Comparison of ENCODE assay signal across 13 mouse cellular contexts in genomic region chr2:77056367-77056766, GRCm38 (mm10).
DNase-seq lines count a peak whose midpoint lies in the region; ATAC-seq and TF ChIP-seq lines count a peak whose summit lies in the region.
"Had no signal": no experiment of that assay in that cellular context is flagged by ENCODE, and none has a peak within 500 bp of the region (broad histone marks: within the 10 kb centered on the region; RNA-seq: fewer than 3 reads in every experiment).

No protein-coding gene starts in this region.

- H3K9me3 ChIP-seq in hindbrain, embryonic 12.5 days (replicated peaks): no peaks in the 10 kb centered on the region
- H3K9me3 ChIP-seq in midbrain, embryonic 15.5 days: no peaks in the 10 kb centered on the region
- no peaks in the 10 kb centered on the region for H3K9me3 ChIP-seq in kidney, embryonic 14.5 days (ENCODE audit: control insufficient read depth, low read length)
- H3K9me3 ChIP-seq: liver, embryonic 15.5 days had no signal

- DNase-seq in cerebellum, adult 11-12 months: no peak
- DNase-seq in cerebellum, adult 2 months: peak; percentile 37 to 44
- no peak for DNase-seq in urinary bladder, postnatal 14 days (ENCODE audit: low spot score)
- DNase-seq: adrenal gland, postnatal 10 days; gastrocnemius, adult 2 months; kidney, adult 8-10 months; thymus, postnatal 14 days had no signal

- no peaks in the 10 kb centered on the region for H3K36me3 ChIP-seq in hindbrain, embryonic 12.5 days
- no peaks in the 10 kb centered on the region for H3K36me3 ChIP-seq in midbrain, embryonic 15.5 days (replicated peaks)
- H3K36me3 ChIP-seq in kidney, embryonic 14.5 days (ENCODE audit: control insufficient read depth, insufficient read depth, low read length): no peaks in the 10 kb centered on the region
- H3K36me3 ChIP-seq: liver, embryonic 15.5 days had no signal

- no peak for TF ChIP-seq POLR2A in cerebellum, adult 2 months (IDR thresholded peaks at IDR 0.05; ENCODE audit: borderline replicate concordance, insufficient read depth, low read length)

- TF ChIP-seq CTCF in cerebellum, adult 2 months (IDR thresholded peaks at IDR 0.05; ENCODE audit: borderline replicate concordance, insufficient read depth, low read depth, low read length): no peak

- no peak overlapping the region for H3K4me3 ChIP-seq in cerebellum, adult 2 months (replicated peaks; ENCODE audit: insufficient read depth, low read depth, low read length)
- no peak overlapping the region for H3K4me3 ChIP-seq in hindbrain, embryonic 12.5 days
- H3K4me3 ChIP-seq in midbrain, embryonic 15.5 days: no peak overlapping the region
- no peak overlapping the region for H3K4me3 ChIP-seq in kidney, embryonic 14.5 days (ENCODE audit: low read length)
- H3K4me3 ChIP-seq: gastrocnemius, adult 2 months; liver, embryonic 15.5 days had no signal

- no peak overlapping the region for H3K27ac ChIP-seq in cerebellum, adult 2 months (ENCODE audit: insufficient read depth, low read length)
- no peak overlapping the region for H3K27ac ChIP-seq in hindbrain, embryonic 12.5 days
- no peak overlapping the region for H3K27ac ChIP-seq in midbrain, embryonic 15.5 days
- H3K27ac ChIP-seq in kidney, embryonic 14.5 days (ENCODE audit: low read depth, low read length): no peak overlapping the region
- H3K27ac ChIP-seq: gastrocnemius, adult 2 months; liver, embryonic 15.5 days had no signal

- WGBS in cerebellum, adult 2 months: 10% methylated on average over 11 of the region's 11 CpGs
- WGBS in hindbrain, embryonic 12.5 days: 26% methylated on average over 11 of the region's 11 CpGs
- WGBS in midbrain, embryonic 15.5 days: 12% methylated on average over 11 of the region's 11 CpGs
- WGBS in kidney, embryonic 14.5 days: 78% methylated on average over 11 of the region's 11 CpGs

- peak; percentile 36; the same call in 1 of the 2 replicates for ATAC-seq in cerebellum, adult (ENCODE audit: insufficient number of reproducible peaks, low FRiP score, low TSS enrichment)
- ATAC-seq in hindbrain, embryonic 12.5 days (ENCODE audit: low FRiP score): 0 out of 2 replicates have a peak, but pooled peaks have one; percentile 31
- ATAC-seq in midbrain, embryonic 15.5 days (replicated peaks): peak; percentile 59; the same call in 1 of the 2 replicates
- no peak for ATAC-seq in kidney, embryonic 14.5 days (ENCODE audit: low FRiP score, low TSS enrichment)
- no peak for ATAC-seq in erythroid progenitor cell, adult 5-6 weeks (replicated peaks; ENCODE audit: low FRiP score, poor library complexity, severe bottlenecking)

- no peaks in the 10 kb centered on the region for H3K4me1 ChIP-seq in cerebellum, adult 2 months (ENCODE audit: control insufficient read depth, insufficient read depth, low read length)
- peaks cover 7% of the 10 kb centered on the region for H3K4me1 ChIP-seq in hindbrain, embryonic 12.5 days
- H3K4me1 ChIP-seq in midbrain, embryonic 15.5 days: peaks cover 11% of the 10 kb centered on the region
- no peaks in the 10 kb centered on the region for H3K4me1 ChIP-seq in kidney, embryonic 14.5 days (ENCODE audit: control insufficient read depth, insufficient read depth, low read length)
- H3K4me1 ChIP-seq: liver, embryonic 15.5 days had no signal

- no peaks in the 10 kb centered on the region for H3K27me3 ChIP-seq in cerebellum, adult 2 months (ENCODE audit: control insufficient read depth, insufficient read depth, low read length)
- no peaks in the 10 kb centered on the region for H3K27me3 ChIP-seq in hindbrain, embryonic 12.5 days
- no peaks in the 10 kb centered on the region for H3K27me3 ChIP-seq in midbrain, embryonic 15.5 days (replicated peaks)
- no peaks in the 10 kb centered on the region for H3K27me3 ChIP-seq in kidney, embryonic 14.5 days (ENCODE audit: control insufficient read depth, insufficient read depth, low read length)
- H3K27me3 ChIP-seq: liver, embryonic 15.5 days had no signal

- H3K9ac ChIP-seq in hindbrain, embryonic 12.5 days: no peak overlapping the region
- H3K9ac ChIP-seq in midbrain, embryonic 15.5 days: no peak overlapping the region
- no peak overlapping the region for H3K9ac ChIP-seq in kidney, embryonic 14.5 days (ENCODE audit: low read depth, low read length)
- H3K9ac ChIP-seq: liver, embryonic 15.5 days had no signal

- H3K4me2 ChIP-seq in hindbrain, embryonic 12.5 days (replicated peaks): 0 out of 2 replicates have a peak overlapping the region, but pooled peaks have one; percentile 1
- H3K4me2 ChIP-seq in midbrain, embryonic 15.5 days: peak overlapping the region; percentile 21; the same call in 1 of the 2 replicates
- no peak overlapping the region for H3K4me2 ChIP-seq in kidney, embryonic 14.5 days (replicated peaks; ENCODE audit: low read depth, low read length)
- H3K4me2 ChIP-seq: liver, embryonic 15.5 days had no signal

Comparison
In these comparisons a context has a peak if more than half of its experiments do, and no peak if none do; other contexts are left out.
1. DNase-seq: peak in cerebellum, adult 2 months (2 of 2); none in cerebellum, adult 11-12 months (single experiment) and urinary bladder, postnatal 14 days (single experiment).
2. ATAC-seq: peak in cerebellum, adult (single experiment), hindbrain, embryonic 12.5 days (single experiment) and midbrain, embryonic 15.5 days (single experiment); none in kidney, embryonic 14.5 days (single experiment) and erythroid progenitor cell, adult 5-6 weeks (single experiment).